Mouse (Mus musculus): ENCODE data around the gene Ift81.

DNA sequence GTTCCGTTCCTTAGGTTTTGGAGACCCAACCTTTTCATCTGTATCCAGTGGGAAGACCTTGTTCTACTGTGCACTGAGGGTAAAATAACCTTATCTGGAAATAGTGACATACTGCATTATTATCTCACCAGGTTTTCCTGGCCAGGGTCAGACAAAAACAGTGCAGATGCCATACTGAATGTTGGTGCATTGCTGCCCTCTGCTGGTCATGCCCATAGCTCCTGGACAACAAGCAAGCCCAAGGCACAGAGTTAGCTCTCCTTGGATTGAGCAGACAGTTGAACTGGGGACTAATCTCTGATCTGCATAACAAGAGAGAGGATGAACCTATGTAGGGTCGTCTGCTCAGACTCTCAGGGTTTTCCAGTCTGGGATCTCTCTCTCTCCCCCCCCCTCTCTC is 12.9 kb upstream of the Ift81 start:
- no peak for TF ChIP-seq GATA1 (IDR thresholded peaks at IDR 0.05; ENCODE audit: borderline replicate concordance, low read length)
- TF ChIP-seq CTCF (IDR thresholded peaks at IDR 0.05; ENCODE audit: low read depth, low read length) = peak; percentile 94
- TF ChIP-seq POLR2AphosphoS5 (IDR thresholded peaks at IDR 0.05; ENCODE audit: insufficient replicate concordance, low read depth, low read length) = no peak

All from G1E (cell line).